9 mouse cellular contexts compared by ENCODE assay signal in the genomic region with DNA sequence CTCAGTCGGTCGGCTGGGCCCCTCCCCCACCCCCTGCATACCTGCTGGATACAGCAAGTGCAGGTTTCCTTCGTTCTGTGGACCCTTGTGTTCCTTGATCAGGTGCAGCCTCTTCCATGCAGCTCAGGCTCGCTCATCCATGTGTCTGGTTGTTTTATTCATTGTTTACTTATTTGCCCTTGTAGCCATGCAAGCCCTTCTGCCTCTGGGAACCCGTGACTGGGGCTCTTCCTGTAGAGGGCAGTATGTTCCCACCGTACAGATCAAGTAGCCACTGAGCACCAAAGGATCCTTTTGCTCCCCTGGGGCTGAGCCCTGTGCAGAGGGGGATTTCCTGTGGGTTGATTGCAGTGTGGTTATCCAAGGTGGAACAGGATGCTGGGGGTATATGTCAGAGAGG. TPM values are rescaled to one million over a fixed set of nuclear protein-coding genes. Genes with fewer than 3 reads are reported as not detected.
DNase-seq lines count a peak whose midpoint lies in the region; ATAC-seq and TF ChIP-seq lines count a peak whose summit lies in the region.
"Had no signal": no experiment of that assay in that cellular context is flagged by ENCODE, and none has a peak within 500 bp of the region (broad histone marks: within the 10 kb centered on the region; RNA-seq: fewer than 3 reads in every experiment).

No protein-coding gene starts in this region.

- TF ChIP-seq CTCF in liver, postnatal 0 days (IDR thresholded peaks at IDR 0.05; ENCODE audit: low read depth), result peak; percentile 59

- H3K36me3 ChIP-seq in midbrain, embryonic 10.5 days, result no peaks in the 10 kb centered on the region
- peaks cover 7% of the 10 kb centered on the region; the same call in 1 of the 2 replicates for H3K36me3 ChIP-seq in midbrain, embryonic 16.5 days (ENCODE audit: control insufficient read depth, insufficient read depth, low read length)
- H3K36me3 ChIP-seq in embryonic facial prominence, embryonic 12.5 days, result no peaks in the 10 kb centered on the region
- H3K36me3 ChIP-seq in liver, postnatal 0 days (replicated peaks; ENCODE audit: insufficient read depth, low read length), result no peaks in the 10 kb centered on the region

- H3K9ac ChIP-seq in midbrain, embryonic 16.5 days (ENCODE audit: low read depth, low read length), result no peak overlapping the region
- H3K9ac ChIP-seq in embryonic facial prominence, embryonic 12.5 days, result no peak overlapping the region
- H3K9ac ChIP-seq in liver, postnatal 0 days (replicated peaks), result no peak overlapping the region

- WGBS in midbrain, embryonic 10.5 days, result 8% methylated on average over 6 of the region's 6 CpGs
- WGBS in midbrain, embryonic 16.5 days, result 6% methylated on average over 6 of the region's 6 CpGs
- WGBS in embryonic facial prominence, embryonic 12.5 days, result 1% methylated on average over 6 of the region's 6 CpGs
- 5% methylated on average over 6 of the region's 6 CpGs for WGBS in liver, postnatal 0 days (ENCODE audit: insufficient replicate concordance)

- peak overlapping the region; percentile 25 for H3K4me3 ChIP-seq in midbrain, embryonic 10.5 days
- no peak overlapping the region for H3K4me3 ChIP-seq in midbrain, embryonic 16.5 days (ENCODE audit: low read depth, low read length)
- no peak overlapping the region for H3K4me3 ChIP-seq in embryonic facial prominence, embryonic 12.5 days
- no peak overlapping the region for H3K4me3 ChIP-seq in liver, postnatal 0 days (ENCODE audit: low read depth, low read length)
- H3K4me3 ChIP-seq: erythroblast, embryonic 14.5 days had no signal

- peak; percentile 55 for DNase-seq in midbrain, embryonic 10.5 days (ENCODE audit: low spot score)
- peak; percentile 47 for DNase-seq in T-cell, adult 2 months (ENCODE audit: low spot score)
- DNase-seq in induced T-regulatory cell, adult 2 months (ENCODE audit: low read depth), result peak; percentile 79
- peak; percentile 40 for DNase-seq in liver, postnatal 0 days
- peak; percentile 9 for DNase-seq in retina, adult 2 months (ENCODE audit: low read depth, low spot score)

- no peak for ATAC-seq in midbrain, embryonic 16.5 days
- ATAC-seq in embryonic facial prominence, embryonic 12.5 days (ENCODE audit: insufficient number of reproducible peaks, insufficient read depth, low FRiP score, low TSS enrichment), result no peak
- peak; percentile 40; the same call in 1 of the 2 replicates for ATAC-seq in liver, postnatal 0 days
- ATAC-seq in monocyte, adult 5-6 weeks (replicated peaks; ENCODE audit: insufficient number of reproducible peaks, low FRiP score, low TSS enrichment, poor library complexity, severe bottlenecking), result no peak

- TF ChIP-seq EP300 in liver, postnatal 0 days (IDR thresholded peaks at IDR 0.05; ENCODE audit: low read depth), result no peak

- H3K9me3 ChIP-seq in midbrain, embryonic 10.5 days (replicated peaks), result no peaks in the 10 kb centered on the region
- no peaks in the 10 kb centered on the region for H3K9me3 ChIP-seq in midbrain, embryonic 16.5 days (replicated peaks; ENCODE audit: control insufficient read depth, low read length, poor library complexity, severe bottlenecking)
- H3K9me3 ChIP-seq in embryonic facial prominence, embryonic 12.5 days, result no peaks in the 10 kb centered on the region
- H3K9me3 ChIP-seq in liver, postnatal 0 days (ENCODE audit: low read length), result no peaks in the 10 kb centered on the region

- no peak overlapping the region for H3K4me2 ChIP-seq in midbrain, embryonic 16.5 days (ENCODE audit: low read length)
- 0 out of 2 replicates have a peak overlapping the region, but pooled peaks have one; percentile 16 for H3K4me2 ChIP-seq in embryonic facial prominence, embryonic 12.5 days (replicated peaks)
- H3K4me2 ChIP-seq in liver, postnatal 0 days (ENCODE audit: low read depth, low read length), result no peak overlapping the region

- peaks cover 15% of the 10 kb centered on the region for H3K4me1 ChIP-seq in midbrain, embryonic 10.5 days
- peaks cover 36% of the 10 kb centered on the region for H3K4me1 ChIP-seq in midbrain, embryonic 16.5 days (ENCODE audit: control insufficient read depth, insufficient read depth, low read length)
- peaks cover 6% of the 10 kb centered on the region; the same call in 1 of the 2 replicates for H3K4me1 ChIP-seq in embryonic facial prominence, embryonic 12.5 days
- H3K4me1 ChIP-seq in liver, postnatal 0 days (ENCODE audit: insufficient read depth), result no peaks in the 10 kb centered on the region

- H3K27ac ChIP-seq in midbrain, embryonic 10.5 days (replicated peaks), result no peak overlapping the region
- no peak overlapping the region for H3K27ac ChIP-seq in midbrain, embryonic 16.5 days (ENCODE audit: low read length)
- no peak overlapping the region for H3K27ac ChIP-seq in embryonic facial prominence, embryonic 12.5 days
- H3K27ac ChIP-seq in liver, postnatal 0 days (ENCODE audit: low read depth), result no peak overlapping the region

- H3K27me3 ChIP-seq in midbrain, embryonic 10.5 days (ENCODE audit: low read depth, poor library complexity, severe bottlenecking), result peaks cover 48% of the 10 kb centered on the region
- no peaks in the 10 kb centered on the region for H3K27me3 ChIP-seq in midbrain, embryonic 16.5 days (ENCODE audit: control insufficient read depth, insufficient read depth, low read depth, low read length)
- peaks cover 5% of the 10 kb centered on the region; the same call in 1 of the 2 replicates for H3K27me3 ChIP-seq in embryonic facial prominence, embryonic 12.5 days
- no peaks in the 10 kb centered on the region for H3K27me3 ChIP-seq in liver, postnatal 0 days (ENCODE audit: insufficient read depth, low read length)

RNA-seq across cellular contexts. Expression of a gene that starts 11.2 kb away (rescaled TPM):
- 0.31 and 0.35 TPM in 2 replicates for polyA plus RNA-seq in midbrain, embryonic 10.5 days (2016; fragmentation: Nextera tagmentation; extraction: Ambion mirVana)
- 22.5 and 23.6 TPM in 2 replicates for polyA plus RNA-seq in midbrain, embryonic 16.5 days (2015; fragmentation: Nextera tagmentation; extraction: Ambion mirVana)
- polyA plus RNA-seq in embryonic facial prominence, embryonic 12.5 days (2016; fragmentation: Nextera tagmentation; extraction: Ambion mirVana), result 0.15 and 0.28 TPM in 2 replicates
- polyA plus RNA-seq in liver, postnatal 0 days (2015; fragmentation: Nextera tagmentation; extraction: Ambion mirVana), result not detected in 2 replicates
- total RNA-seq in monocyte, adult 5-6 weeks (2017), result not detected in 3 replicates
- polyA plus RNA-seq: erythroblast, embryonic 14.5 days had no signal

RNA-seq across cellular contexts. Expression of a gene that starts 37.9 kb away (rescaled TPM):
- 0.16 TPM in 1 of 2 replicates, not detected in the other for polyA plus RNA-seq in midbrain, embryonic 10.5 days (2016; fragmentation: Nextera tagmentation; extraction: Ambion mirVana)
- polyA plus RNA-seq in midbrain, embryonic 16.5 days (2015; fragmentation: Nextera tagmentation; extraction: Ambion mirVana), result not detected in 2 replicates
- 0.22 TPM in 1 of 2 replicates, not detected in the other for polyA plus RNA-seq in embryonic facial prominence, embryonic 12.5 days (2016; fragmentation: Nextera tagmentation; extraction: Ambion mirVana)
- polyA plus RNA-seq in liver, postnatal 0 days (2015; fragmentation: Nextera tagmentation; extraction: Ambion mirVana), result not detected in 2 replicates
- total RNA-seq in monocyte, adult 5-6 weeks (2017), result not detected in 3 replicates
- polyA plus RNA-seq: erythroblast, embryonic 14.5 days had no signal

Comparison
In these comparisons a context has a peak if more than half of its experiments do, and no peak if none do; other contexts are left out.
1. RNA of a gene that starts 11.2 kb away (polyA plus RNA-seq): 22.5 to 23.6 TPM in midbrain, embryonic 16.5 days; 0.31 to 0.35 TPM in midbrain, embryonic 10.5 days, 0.15 to 0.28 TPM in embryonic facial prominence, embryonic 12.5 days and not detected in liver, postnatal 0 days; every median in the first group is over 10 times any median in the second.
2. DNase-seq: peak in every context shown above with its lines; median percentile 79 in induced T-regulatory cell, adult 2 months; 55 in midbrain, embryonic 10.5 days; 47 in T-cell, adult 2 months; 40 in liver, postnatal 0 days; 9 in retina, adult 2 months.